Mouse (Mus musculus) cerebellum, adult 18-20 months (tissue): Measurements from ENCODE around the gene Cdv3.
"Not testable (repeated sequence)": the region's sequence is repeated elsewhere in the genome, so short reads cannot be mapped to it uniquely, and the experiment has no call there.

Source experiments
- DNase-seq, 2 experiments: peaks; one replicate each; pipeline ENCODE4 v3.0.0; 2021

Gene Cdv3

GRCm38 (mm10) chr9:103369951-103370350 is 4.3 kb upstream of the Cdv3 start:
- DNase-seq, result no peak

- no peak for DNase-seq
Measured at GRCm38 (mm10) chr9:103366356-103366755, 716 bp upstream of the Cdv3 start.

- peak; percentile 52 to 78 for DNase-seq
Measured at GRCm38 (mm10) chr9:103364601-103365289, 895 bp downstream of the Cdv3 start.

- DNase-seq, result peak; percentile 20
Measured at GRCm38 (mm10) chr9:103363730-103364417, 1.8 kb downstream of the Cdv3 start.

GRCm38 (mm10) chr9:103363088-103363487 is 2.6 kb downstream of the Cdv3 start:
- no peak for DNase-seq

GRCm38 (mm10) chr9:103360642-103361041 is 5.0 kb downstream of the Cdv3 start:
- no peak for DNase-seq

GRCm38 (mm10) chr9:103358545-103358944 is 7.1 kb downstream of the Cdv3 start:
- no peak for DNase-seq

GRCm38 (mm10) chr9:103357893-103358292 is 7.7 kb downstream of the Cdv3 start:
- no peak for DNase-seq

- not testable (repeated sequence) for DNase-seq
Measured at GRCm38 (mm10) chr9:103353500-103354260, 12.0 kb downstream of the Cdv3 start.

- DNase-seq, result no peak
Measured at GRCm38 (mm10) chr9:103348791-103349190, 16.8 kb downstream of the Cdv3 start.

GRCm38 (mm10) chr9:103347996-103348490 is 17.6 kb downstream of the Cdv3 start:
- no peak for DNase-seq

GRCm38 (mm10) chr9:103347045-103347444 is 18.6 kb downstream of the Cdv3 start:
- no peak for DNase-seq

GRCm38 (mm10) chr9:103336912-103337311 is 28.7 kb downstream of the Cdv3 start:
- no peak for DNase-seq

- DNase-seq, result no peak
Measured at GRCm38 (mm10) chr9:103332663-103333062, 33.0 kb downstream of the Cdv3 start.

GRCm38 (mm10) chr9:103326449-103326848 is 39.2 kb downstream of the Cdv3 start:
- no peak for DNase-seq

GRCm38 (mm10) chr9:103324678-103325077 is 41.0 kb downstream of the Cdv3 start:
- no peak for DNase-seq

GRCm38 (mm10) chr9:103309832-103310231 is 55.8 kb downstream of the Cdv3 start:
- DNase-seq, result no peak

- DNase-seq, result no peak
Measured at GRCm38 (mm10) chr9:103305332-103306041, 60.2 kb downstream of the Cdv3 start.

GRCm38 (mm10) chr9:103304927-103305326 is 60.7 kb downstream of the Cdv3 start, which contains the start of the genes 1300017J02Rik and Topbp1:
Gene 1300017J02Rik, minus strand, starts transcription at chr9:103305082.
Gene Topbp1, plus strand, starts transcription at chr9:103305215.
- DNase-seq, result peak; percentile 94
